Mouse (Mus musculus): ENCODE measurements around the gene Slc16a12. TPM values are rescaled to one million over a fixed set of nuclear protein-coding genes. Genes with fewer than 3 reads are reported as not detected.
"Not testable (repeated sequence)": the region's sequence is repeated elsewhere in the genome, so short reads cannot be mapped to it uniquely, and the experiment has no call there.

The Slc16a12 gene
- polyA plus RNA-seq, 1 experiment from 2014 or later, result 2.7 TPM

DNA sequence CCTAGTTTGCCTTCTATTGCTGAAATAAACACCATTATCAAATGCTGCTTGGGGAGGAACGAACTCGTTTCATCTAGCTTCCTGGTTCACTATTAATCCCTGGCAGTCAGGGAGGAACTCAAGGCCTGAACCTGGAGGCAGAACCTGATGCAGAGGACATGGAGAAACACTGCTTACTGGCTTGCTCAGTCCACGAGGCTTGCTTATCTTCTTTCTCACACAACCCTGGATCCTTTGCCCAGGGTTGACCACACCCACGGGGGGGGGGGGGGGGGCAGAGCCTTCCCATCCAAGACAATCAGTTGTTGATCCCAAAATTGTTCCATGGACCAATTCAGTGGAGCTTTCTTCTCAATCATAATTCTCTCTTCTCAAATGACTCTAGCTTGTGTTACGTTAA is 84.3 kb downstream of the Slc16a12 start:
- H3K4me1 ChIP-seq (ENCODE audit: control insufficient read depth, insufficient read depth, low read depth, low read length), result no peaks in the 10 kb centered on the region
- no peak for ATAC-seq

DNA sequence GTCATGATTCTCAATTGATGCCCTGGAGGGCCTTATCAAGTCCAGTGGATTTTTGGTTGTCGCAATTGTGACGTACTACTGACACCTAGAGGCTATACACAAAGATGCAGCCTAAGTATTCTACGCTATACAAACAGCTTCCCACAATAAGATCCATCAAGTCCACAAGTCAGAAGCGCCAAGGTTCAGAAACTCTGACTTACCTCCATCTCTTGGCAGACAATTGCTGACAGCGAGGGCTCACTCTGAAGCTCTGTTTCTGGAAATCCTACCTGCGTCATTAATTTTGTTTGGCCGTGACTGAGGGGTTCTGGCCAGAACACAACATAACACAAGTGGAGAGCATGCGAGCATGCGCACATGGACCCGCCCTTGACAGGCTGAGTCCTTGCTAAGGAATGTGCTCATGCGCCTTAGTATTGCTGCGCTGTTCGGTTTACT is 85.0 kb downstream of the Slc16a12 start:
- H3K4me3 ChIP-seq (ENCODE audit: low read length), result peak overlapping the region; percentile 43
- 16% methylated on average over 13 of the region's 13 CpGs for WGBS
- H3K9ac ChIP-seq (ENCODE audit: low read depth, low read length), result peak overlapping the region; percentile 52

More for the DNA sequence above, 84.3 kb downstream of the Slc16a12 start:
- Histone ChIP-seq H3K9me3 (ENCODE audit: control insufficient read depth, low read length) (no peaks in the 10 kb centered on the region), H3K27me3 (replicated peaks; ENCODE audit: control insufficient read depth, insufficient read depth, low read length) (no peaks in the 10 kb centered on the region), H3K27ac (ENCODE audit: low read depth, low read length) (no peak overlapping the region), H3K36me3 (ENCODE audit: control insufficient read depth, insufficient read depth, low read length) (no peaks in the 10 kb centered on the region), H3K4me3 (ENCODE audit: low read length) (no peak overlapping the region), H3K4me2 (ENCODE audit: low read length) (no peak overlapping the region; the same call in 1 of the 2 replicates), H3K9ac (ENCODE audit: low read depth, low read length) (no peak overlapping the region)
- 58% methylated on average over 5 of the region's 5 CpGs for WGBS

GRCm38 (mm10) chr19:34656511-34657298 is 90.4 kb downstream of the Slc16a12 start:
- ATAC-seq, result no peak

More for the DNA sequence above, 85.0 kb downstream of the Slc16a12 start:
- H3K9me3 ChIP-seq (ENCODE audit: control insufficient read depth, low read length), result no peaks in the 10 kb centered on the region
- no peaks in the 10 kb centered on the region for H3K36me3 ChIP-seq (ENCODE audit: control insufficient read depth, insufficient read depth, low read length)
- H3K27me3 ChIP-seq (replicated peaks; ENCODE audit: control insufficient read depth, insufficient read depth, low read length), result no peaks in the 10 kb centered on the region
- H3K27ac ChIP-seq (ENCODE audit: low read depth, low read length), result no peak overlapping the region
- peak overlapping the region; percentile 60 for H3K4me2 ChIP-seq (ENCODE audit: low read length)
- no peaks in the 10 kb centered on the region for H3K4me1 ChIP-seq (ENCODE audit: control insufficient read depth, insufficient read depth, low read depth, low read length)
- peak; percentile 99 for ATAC-seq

GRCm38 (mm10) chr19:34655227-34655805 is 91.8 kb downstream of the Slc16a12 start:
- Histone ChIP-seq H3K27ac (ENCODE audit: low read depth, low read length) (no peak overlapping the region), H3K36me3 (ENCODE audit: control insufficient read depth, insufficient read depth, low read length) (no peaks in the 10 kb centered on the region), H3K4me2 (ENCODE audit: low read length) (no peak overlapping the region), H3K9me3 (ENCODE audit: control insufficient read depth, low read length) (no peaks in the 10 kb centered on the region), H3K4me1 (ENCODE audit: control insufficient read depth, insufficient read depth, low read depth, low read length) (no peaks in the 10 kb centered on the region), H3K27me3 (replicated peaks; ENCODE audit: control insufficient read depth, insufficient read depth, low read length) (no peaks in the 10 kb centered on the region), H3K9ac (ENCODE audit: low read depth, low read length) (no peak overlapping the region), H3K4me3 (ENCODE audit: low read length) (no peak overlapping the region)
- WGBS, result 87% methylated on average over 10 of the region's 10 CpGs
- no peak for ATAC-seq

More at GRCm38 (mm10) chr19:34656511-34657298, 90.4 kb downstream of the Slc16a12 start:
- Histone ChIP-seq H3K36me3 (ENCODE audit: control insufficient read depth, insufficient read depth, low read length) (no peaks in the 10 kb centered on the region), H3K27ac (ENCODE audit: low read depth, low read length) (no peak overlapping the region), H3K9ac (ENCODE audit: low read depth, low read length) (no peak overlapping the region), H3K9me3 (ENCODE audit: control insufficient read depth, low read length) (no peaks in the 10 kb centered on the region), H3K27me3 (replicated peaks; ENCODE audit: control insufficient read depth, insufficient read depth, low read length) (no peaks in the 10 kb centered on the region), H3K4me3 (ENCODE audit: low read length) (no peak overlapping the region), H3K4me1 (ENCODE audit: control insufficient read depth, insufficient read depth, low read depth, low read length) (no peaks in the 10 kb centered on the region), H3K4me2 (ENCODE audit: low read length) (no peak overlapping the region)
- 37% methylated on average over 2 of the region's 2 CpGs for WGBS

DNA sequence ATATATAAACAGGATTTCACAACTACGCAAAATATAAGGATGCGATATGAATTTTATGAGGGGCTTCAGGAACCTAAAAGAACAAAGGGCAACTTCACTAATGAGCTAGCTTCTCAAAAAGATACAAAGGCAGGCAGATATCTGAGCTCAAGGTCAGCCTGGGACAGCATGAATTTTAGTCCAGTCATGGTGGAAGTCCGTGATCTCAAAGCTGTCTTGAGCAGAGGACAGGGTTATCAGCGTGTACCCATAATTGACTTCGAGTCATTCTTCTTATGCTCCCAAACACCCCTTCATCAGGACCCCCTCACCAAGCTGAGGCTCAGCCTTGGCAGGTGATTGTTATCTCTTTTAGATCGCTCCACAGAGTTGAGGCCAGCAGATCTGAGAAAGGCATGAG is 96.1 kb downstream of the Slc16a12 start:
- H3K27me3 ChIP-seq (replicated peaks; ENCODE audit: control insufficient read depth, insufficient read depth, low read length), result no peaks in the 10 kb centered on the region
- no peak overlapping the region for H3K9ac ChIP-seq (ENCODE audit: low read depth, low read length)
- no peaks in the 10 kb centered on the region for H3K9me3 ChIP-seq (ENCODE audit: control insufficient read depth, low read length)
- H3K4me3 ChIP-seq (ENCODE audit: low read length), result no peak overlapping the region
- H3K4me2 ChIP-seq (ENCODE audit: low read length), result no peak overlapping the region
- H3K4me1 ChIP-seq (ENCODE audit: control insufficient read depth, insufficient read depth, low read depth, low read length), result no peaks in the 10 kb centered on the region
- 92% methylated on average over 6 of the region's 6 CpGs for WGBS
- no peaks in the 10 kb centered on the region for H3K36me3 ChIP-seq (ENCODE audit: control insufficient read depth, insufficient read depth, low read length)
- H3K27ac ChIP-seq (ENCODE audit: low read depth, low read length), result no peak overlapping the region
- ATAC-seq, result no peak

- no peak for ATAC-seq
- Histone ChIP-seq H3K9ac (ENCODE audit: low read depth, low read length) (no peak overlapping the region), H3K4me3 (ENCODE audit: low read length) (no peak overlapping the region), H3K9me3 (ENCODE audit: control insufficient read depth, low read length) (no peaks in the 10 kb centered on the region), H3K27ac (ENCODE audit: low read depth, low read length) (no peak overlapping the region), H3K36me3 (ENCODE audit: control insufficient read depth, insufficient read depth, low read length) (no peaks in the 10 kb centered on the region), H3K4me2 (ENCODE audit: low read length) (no peak overlapping the region), H3K27me3 (replicated peaks; ENCODE audit: control insufficient read depth, insufficient read depth, low read length) (no peaks in the 10 kb centered on the region), H3K4me1 (ENCODE audit: control insufficient read depth, insufficient read depth, low read depth, low read length) (no peaks in the 10 kb centered on the region)
- 89% methylated on average over 3 of the region's 3 CpGs for whole genome bisulfite sequencing
Measured at GRCm38 (mm10) chr19:34650276-34650675, 96.8 kb downstream of the Slc16a12 start.

DNA sequence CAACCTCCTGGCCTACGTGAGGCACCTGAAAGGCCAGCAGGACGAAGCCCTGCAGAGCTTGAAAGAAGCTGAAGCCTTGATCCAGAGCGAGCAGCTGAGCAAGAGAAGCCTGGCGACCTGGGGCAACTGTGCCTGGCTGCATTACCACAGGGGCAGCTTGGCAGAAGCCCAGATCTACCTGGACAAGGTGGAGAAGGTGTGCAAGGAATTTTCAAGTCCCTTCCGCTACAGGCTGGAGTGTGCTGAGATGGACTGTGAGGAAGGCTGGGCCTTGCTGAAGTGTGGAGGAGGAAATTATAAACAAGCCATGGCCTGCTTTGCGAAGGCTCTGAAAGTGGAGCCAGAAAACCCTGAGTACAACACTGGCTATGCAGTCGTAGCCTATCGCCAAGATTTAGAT is 99.5 kb downstream of the Slc16a12 start:
- not testable (repeated sequence) for H3K9ac ChIP-seq (ENCODE audit: low read depth, low read length); ATAC-seq; H3K4me2 ChIP-seq (ENCODE audit: low read length); H3K36me3 ChIP-seq (ENCODE audit: control insufficient read depth, insufficient read depth, low read length); H3K4me3 ChIP-seq (ENCODE audit: low read length); H3K4me1 ChIP-seq (ENCODE audit: control insufficient read depth, insufficient read depth, low read depth, low read length); H3K27me3 ChIP-seq (replicated peaks; ENCODE audit: control insufficient read depth, insufficient read depth, low read length); H3K9me3 ChIP-seq (ENCODE audit: control insufficient read depth, low read length); H3K27ac ChIP-seq (ENCODE audit: low read depth, low read length)
- 92% methylated on average over 7 of the region's 8 CpGs for WGBS

GRCm38 (mm10) chr19:34642616-34643015 is 104.5 kb downstream of the Slc16a12 start:
- Histone ChIP-seq H3K27me3 (replicated peaks; ENCODE audit: control insufficient read depth, insufficient read depth, low read length) (no peaks in the 10 kb centered on the region), H3K4me3 (ENCODE audit: low read length) (no peak overlapping the region), H3K9ac (ENCODE audit: low read depth, low read length) (no peak overlapping the region), H3K27ac (ENCODE audit: low read depth, low read length) (no peak overlapping the region), H3K36me3 (ENCODE audit: control insufficient read depth, insufficient read depth, low read length) (no peaks in the 10 kb centered on the region), H3K9me3 (ENCODE audit: control insufficient read depth, low read length) (no peaks in the 10 kb centered on the region), H3K4me2 (ENCODE audit: low read length) (no peak overlapping the region), H3K4me1 (ENCODE audit: control insufficient read depth, insufficient read depth, low read depth, low read length) (no peaks in the 10 kb centered on the region)
- 82% methylated on average over 5 of the region's 5 CpGs for WGBS
- no peak for ATAC-seq

- Histone ChIP-seq H3K36me3 (ENCODE audit: control insufficient read depth, insufficient read depth, low read length) (no peaks in the 10 kb centered on the region), H3K9ac (ENCODE audit: low read depth, low read length) (no peak within 1 kb of the TSS), H3K4me2 (ENCODE audit: low read length) (no peak within 1 kb of the TSS), H3K4me3 (ENCODE audit: low read length) (no peak within 1 kb of the TSS), H3K9me3 (ENCODE audit: control insufficient read depth, low read length) (no peaks in the 10 kb centered on the region), H3K4me1 (ENCODE audit: control insufficient read depth, insufficient read depth, low read depth, low read length) (no peaks in the 10 kb centered on the region), H3K27ac (ENCODE audit: low read depth, low read length) (no peak within 1 kb of the TSS), H3K27me3 (replicated peaks; ENCODE audit: control insufficient read depth, insufficient read depth, low read length) (no peaks in the 10 kb centered on the region)
- no peak for ATAC-seq
- WGBS, result 63% methylated on average over 4 of the region's 4 CpGs
Measured at GRCm38 (mm10) chr19:34640623-34641022, 106.5 kb downstream of the Slc16a12 start, which contains the start of the genes Ifit1bl2 and Ifit1. Ifit1bl2 (minus strand) TSS chr19:34640743. Ifit1 (plus strand) TSS chr19:34640871.
